Mouse (Mus musculus): ENCODE data around the gene Eef1a2.

DNA sequence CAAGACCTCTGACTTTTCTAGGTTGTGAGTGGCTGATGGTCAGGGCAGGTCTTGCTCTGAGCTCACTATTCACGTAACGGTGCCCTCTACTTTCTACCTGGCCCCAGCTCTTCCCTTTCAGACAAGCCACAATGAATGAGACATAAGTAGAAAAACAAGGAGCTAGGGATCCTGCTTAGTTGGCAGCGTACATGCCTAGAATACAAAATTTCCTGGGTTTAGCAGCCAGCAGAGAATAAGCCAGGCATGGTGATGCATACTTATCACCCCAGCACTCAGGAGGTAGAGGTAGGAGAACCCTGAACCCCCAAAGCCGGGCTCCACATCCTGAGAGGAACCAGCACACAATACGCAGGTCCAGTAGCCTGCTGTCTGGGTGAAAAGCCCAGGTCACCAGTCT lies 40.4 kb downstream of the Eef1a2 start:
- no peak for TF ChIP-seq CTCF (IDR thresholded peaks at IDR 0.05; ENCODE audit: low read depth, low read length)
- TF ChIP-seq POLR2A (IDR thresholded peaks at IDR 0.05; ENCODE audit: extremely low read depth, insufficient read depth, low read length), result no peak

Data from liver, adult 2 months (tissue).